Mouse (Mus musculus) limb, embryonic 14.5 days (tissue): ENCODE measurements around the gene Ift22. TPM values are rescaled to one million over a fixed set of nuclear protein-coding genes. Genes with fewer than 3 reads are reported as not detected.

ENCODE experiments used
- ATAC-seq: fragments of 200-750 bp; cut with Nextera tagmentation; 2 replicates; pipeline ENCODE4 v1.8.0; 2017; ENCODE audit warnings: low read depth, moderate number of reproducible peaks, moderate TSS enrichment; ENCODE audit not compliant: low FRiP score
- DNase-seq: peaks from one replicate; pipeline ENCODE4 v3.0.0-alpha.2; 2015; ENCODE audit warnings: low spot score
- H3K27ac ChIP-seq: fragments of 300-500 bp; sonication (generic); replicated peaks from 2 replicates; pipeline ENCODE4 v1.5.1; 2014; ENCODE audit warnings: low read depth, mild to moderate bottlenecking, low read length, moderate library complexity, mixed read lengths
- H3K27me3 ChIP-seq: fragments of 300-500 bp; sonication (generic); 2 replicates; pipeline ENCODE4 v1.6.1; 2014; ENCODE audit warnings: low read length, mixed read lengths; ENCODE audit not compliant: control insufficient read depth, insufficient read depth
- H3K36me3 ChIP-seq: fragments of 300-500 bp; sonication (generic); 2 replicates; pipeline ENCODE4 v1.6.1; 2014; ENCODE audit warnings: mild to moderate bottlenecking, low read length, moderate library complexity, mixed read lengths; ENCODE audit not compliant: control insufficient read depth, insufficient read depth
- H3K4me1 ChIP-seq: fragments of 300-500 bp; sonication (generic); 2 replicates; pipeline ENCODE4 v1.6.1; 2014; ENCODE audit warnings: antibody characterized with exemption, low read length, mixed read lengths; ENCODE audit not compliant: control insufficient read depth, insufficient read depth
- H3K4me2 ChIP-seq: fragments of 300-500 bp; sonication (generic); replicated peaks from 2 replicates; pipeline ENCODE4 v1.6.1; 2014; ENCODE audit warnings: low read depth, mild to moderate bottlenecking, low read length, moderate library complexity; ENCODE audit not compliant: severe bottlenecking
- H3K4me3 ChIP-seq: fragments of 300-500 bp; sonication (generic); replicated peaks from 2 replicates; pipeline ENCODE4 v1.5.1; 2014; ENCODE audit warnings: low read length
- H3K9ac ChIP-seq: fragments of 300-500 bp; sonication (generic); 2 replicates; pipeline ENCODE4 v1.6.1; 2014; ENCODE audit warnings: mild to moderate bottlenecking, low read depth, low read length, moderate library complexity; ENCODE audit not compliant: severe bottlenecking
- H3K9me3 ChIP-seq: fragments of 300-500 bp; sonication (generic); 2 replicates; pipeline ENCODE4 v1.6.1; 2016; ENCODE audit warnings: low read length; ENCODE audit not compliant: control insufficient read depth
- POLR2A ChIP-seq: fragments of 200-500 bp; IDR thresholded peaks from 2 replicates; pipeline ENCODE4 v1.8.0; 2012; ENCODE audit warnings: inconsistent platforms, mild to moderate bottlenecking, moderate library complexity, borderline replicate concordance; ENCODE audit not compliant: insufficient read depth, insufficient read length; ENCODE audit errors: extremely low read depth
- WGBS: fragments of 180-500 bp; shearing (Covaris S2); extraction: QIAGEN DNeasy Blood & Tissue Kit; methylation state at CpG from one replicate; pipeline ENCODE4 v1.1.7; 2014; 5-methylcytosine and 5-hydroxymethylcytosine counted together
- polyA plus RNA-seq, 2 experiments: library from polyadenylated mRNA; depleted of rRNA in 1 of 2; stranded (reverse) in 1 of 2; unstranded in 1 of 2; fragments of >200 nt; fragmentation: Nextera tagmentation in 1 of 2; extraction: Ambion mirVana in 1 of 2; gene quantifications; 2 replicates each; pipeline versions ENCODE4 v1.2.1 to v1.2.3; 2012 to 2014

Ift22 gene
- polyA plus RNA-seq, 2 experiments, result 28.8 to 58.9 TPM

DNA sequence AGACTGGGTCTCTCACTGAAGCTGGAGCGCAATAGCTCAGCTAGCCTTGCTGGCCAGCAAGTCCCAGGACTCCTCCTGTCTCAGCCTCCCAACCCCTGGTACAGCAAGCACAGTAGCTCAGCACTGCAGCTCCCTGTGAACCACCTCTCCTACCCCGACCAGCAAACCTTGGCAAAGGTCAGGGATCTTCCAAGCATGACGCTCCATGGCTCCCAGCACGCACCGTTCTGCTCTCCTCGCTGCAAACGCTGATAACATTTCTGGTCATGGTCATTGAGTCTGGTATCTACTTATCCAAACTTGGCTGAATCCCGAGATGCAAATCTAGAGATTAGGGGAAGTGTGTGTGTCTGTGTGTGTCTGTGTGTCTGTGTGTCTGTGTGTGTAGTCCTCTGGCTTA, 27.8 kb upstream of the Ift22 start:
- 92% methylated on average over 8 of the region's 8 CpGs for WGBS
- no peaks in the 10 kb centered on the region for H3K27me3 ChIP-seq
- no peaks in the 10 kb centered on the region for H3K9me3 ChIP-seq
- H3K27ac ChIP-seq, result no peak overlapping the region
- ATAC-seq (no peak), DNase-seq (no peak)
- H3K36me3 ChIP-seq, result peaks cover 26% of the 10 kb centered on the region
- H3K4me2 ChIP-seq, result no peak overlapping the region
- no peak overlapping the region for H3K9ac ChIP-seq
- H3K4me3 ChIP-seq, result no peak overlapping the region
- H3K4me1 ChIP-seq, result 0 out of 2 replicates have a peak, but pooled peaks cover 3% of the 10 kb centered on the region
- TF ChIP-seq POLR2A, result no peak

DNA sequence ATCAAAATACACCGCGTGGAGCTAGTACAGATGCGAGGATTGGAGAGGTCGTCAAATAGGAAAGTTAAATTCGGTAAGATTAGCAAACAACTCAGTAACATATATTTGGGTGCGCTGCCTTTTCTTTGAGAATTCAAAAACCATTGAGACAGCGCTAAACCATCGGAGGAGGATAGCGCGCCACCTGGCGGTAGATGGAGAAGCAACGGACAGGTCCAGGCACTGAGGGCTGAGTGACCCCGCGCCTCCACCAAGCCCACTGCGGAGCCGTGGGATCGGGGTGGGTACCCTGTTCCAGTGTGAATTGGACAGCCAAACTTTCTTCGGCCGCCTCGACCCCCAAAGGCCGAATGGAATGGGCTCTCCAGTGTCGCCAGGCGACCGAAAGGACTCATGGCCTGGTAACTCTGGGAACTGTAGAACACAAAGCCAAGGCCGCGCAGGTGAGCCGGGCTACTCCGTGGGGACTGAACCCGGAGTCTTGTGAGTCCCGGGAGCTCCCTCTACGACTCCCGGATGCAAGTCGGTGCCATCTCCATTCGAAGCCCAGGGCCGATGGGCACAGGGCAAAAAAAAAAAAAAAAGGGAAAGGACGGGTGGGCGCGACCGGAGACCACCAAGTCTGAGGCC, 26.5 kb upstream of the Ift22 start:
- peak; percentile 82 for ATAC-seq
- Histone ChIP-seq H3K36me3 (peaks cover 19% of the 10 kb centered on the region), H3K4me2 (peak overlapping the region; percentile 76), H3K4me1 (0 out of 2 replicates have a peak, but pooled peaks cover 3% of the 10 kb centered on the region), H3K27ac (peak overlapping the region; percentile 81), H3K27me3 (no peaks in the 10 kb centered on the region), H3K9ac (peak overlapping the region; percentile 89), H3K4me3 (peak overlapping the region; percentile 79), H3K9me3 (no peaks in the 10 kb centered on the region)
- peak; percentile 93 for DNase-seq
- 2% methylated on average over 36 of the region's 39 CpGs for WGBS
- TF ChIP-seq POLR2A, result no peak

DNA sequence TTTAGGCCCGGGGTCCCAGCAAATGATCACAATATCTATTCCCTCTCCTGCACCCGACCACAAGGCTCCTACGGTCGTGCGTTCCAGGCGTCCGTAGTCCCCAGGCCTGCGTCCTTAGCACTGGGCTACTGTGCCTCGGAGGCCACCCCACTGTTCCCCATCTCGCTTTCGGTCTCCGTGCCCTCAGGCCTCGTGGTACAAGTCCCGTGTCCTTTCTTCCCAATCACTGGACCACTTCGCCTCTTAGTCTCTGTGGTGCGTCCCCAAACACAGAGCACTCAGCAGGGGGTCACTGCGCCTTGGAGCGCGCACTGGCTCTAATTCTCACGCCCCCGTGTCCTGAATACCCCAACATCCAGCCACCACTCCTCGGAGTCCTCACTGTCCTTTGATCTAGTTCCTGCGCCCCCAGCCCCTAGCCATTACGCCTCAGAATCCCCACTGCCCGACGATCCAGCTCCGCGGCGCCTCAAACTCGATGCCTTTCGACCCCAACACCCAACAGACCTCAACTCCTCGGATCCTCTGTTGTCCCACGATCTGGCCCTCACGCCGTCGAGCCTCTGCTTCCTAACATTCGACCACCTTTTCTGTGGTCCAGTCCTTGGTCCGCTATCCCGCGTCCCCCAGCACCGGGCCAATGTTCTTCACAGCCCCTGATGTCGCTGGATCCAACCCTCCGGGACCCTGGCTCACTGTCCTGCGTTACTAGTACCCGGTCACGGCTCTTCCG, 25.7 kb upstream of the Ift22 start:
- H3K9ac ChIP-seq, result peak overlapping the region; percentile 89
- ATAC-seq, result 0 out of 2 replicates have a peak, but pooled peaks have one; percentile 11
- DNase-seq, result no peak
- H3K27me3 ChIP-seq, result no peaks in the 10 kb centered on the region
- 0 out of 2 replicates have a peak, but pooled peaks cover 6% of the 10 kb centered on the region for H3K4me1 ChIP-seq
- peaks cover 11% of the 10 kb centered on the region for H3K36me3 ChIP-seq
- TF ChIP-seq POLR2A, result no peak
- no peaks in the 10 kb centered on the region for H3K9me3 ChIP-seq
- peak overlapping the region; percentile 76 for H3K4me2 ChIP-seq
- H3K27ac ChIP-seq, result peak overlapping the region; percentile 81
- peak overlapping the region; percentile 79 for H3K4me3 ChIP-seq
- 1% methylated on average over 47 of the region's 47 CpGs for WGBS

DNA sequence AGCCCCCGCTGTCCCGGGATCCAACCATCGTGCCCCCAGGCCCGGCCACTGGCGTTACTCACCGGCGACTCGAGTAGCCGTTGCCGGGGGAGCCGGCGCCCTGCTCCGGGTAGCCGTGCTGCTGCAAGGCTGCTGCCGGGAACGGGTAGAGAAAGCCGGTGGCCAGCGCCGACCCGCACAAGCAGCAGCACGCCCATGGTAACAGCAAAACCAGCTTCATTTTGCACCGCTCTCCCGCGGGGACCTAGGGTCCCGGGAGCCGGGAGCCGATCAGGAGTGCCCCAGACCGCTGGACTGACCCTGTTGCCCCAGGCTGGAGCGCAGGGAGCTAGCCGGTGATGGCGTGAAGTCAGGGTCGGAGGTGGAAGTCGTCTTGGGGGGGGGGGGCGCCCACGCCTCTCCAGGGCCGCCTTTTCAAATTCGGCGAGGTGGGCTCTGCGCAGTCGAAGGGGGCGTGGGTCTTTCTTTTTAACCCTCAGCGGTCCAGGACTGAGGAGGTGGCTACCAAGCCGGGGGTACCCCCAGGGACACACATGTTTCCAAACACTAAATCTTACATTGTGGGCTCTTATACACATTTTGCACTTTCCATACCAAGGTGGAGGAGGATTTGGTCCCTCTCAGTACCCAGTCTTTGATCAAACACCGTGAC, 25.0 kb upstream of the Ift22 start, which contains the start of gene Col26a1:
Gene Col26a1 (minus strand): TSS at position 422 of the 652 bp plus-strand sequence.
- Histone ChIP-seq H3K4me3 (peak within 1 kb of the TSS; percentile 79), H3K36me3 (0 out of 2 replicates have a peak, but pooled peaks cover 6% of the 10 kb centered on the region), H3K27ac (peak within 1 kb of the TSS; percentile 81), H3K4me2 (peak within 1 kb of the TSS; percentile 76), H3K9me3 (no peaks in the 10 kb centered on the region), H3K9ac (peak within 1 kb of the TSS; percentile 89), H3K4me1 (0 out of 2 replicates have a peak, but pooled peaks cover 6% of the 10 kb centered on the region), H3K27me3 (no peaks in the 10 kb centered on the region)
- WGBS, result under 1% methylated on average over 37 of the region's 44 CpGs
- ATAC-seq (peak; percentile 63), DNase-seq (peak; percentile 41)
- TF ChIP-seq POLR2A, result no peak

DNA sequence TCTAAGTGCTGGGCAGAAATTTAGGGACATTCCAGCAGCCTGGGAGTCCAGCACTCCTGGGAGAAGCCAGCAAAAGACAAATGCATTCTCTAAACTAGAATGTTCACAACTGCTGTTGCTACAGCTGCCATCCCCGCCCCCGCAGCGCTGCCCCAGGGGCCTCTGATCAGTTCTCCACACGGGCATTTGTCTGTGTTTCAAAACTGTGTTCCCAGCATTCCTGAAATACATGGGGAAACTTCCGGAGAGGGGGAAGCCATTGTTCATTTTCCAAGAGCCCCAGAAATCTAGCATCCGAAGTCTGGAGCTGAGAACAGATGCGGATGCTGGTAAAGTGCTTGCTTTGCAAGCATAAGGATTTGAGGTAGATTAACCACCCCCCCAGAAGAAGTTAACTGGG, 21.0 kb upstream of the Ift22 start:
- Histone ChIP-seq H3K9ac (0 out of 2 replicates have a peak overlapping the region, but pooled peaks have one; percentile 17), H3K4me1 (0 out of 2 replicates have a peak, but pooled peaks cover 6% of the 10 kb centered on the region)

More for the DNA sequence above, 21.0 kb upstream of the Ift22 start:
- Histone ChIP-seq H3K27me3 (no peaks in the 10 kb centered on the region), H3K27ac (no peak overlapping the region), H3K9me3 (no peaks in the 10 kb centered on the region), H3K4me3 (no peak overlapping the region), H3K36me3 (no peaks in the 10 kb centered on the region), H3K4me2 (0 out of 2 replicates have a peak overlapping the region, but pooled peaks have one; percentile 1)
- no peak for TF ChIP-seq POLR2A
- 21% methylated on average over 7 of the region's 7 CpGs for WGBS
- DNase-seq (peak; percentile 55), ATAC-seq (peak; percentile 28)
